Comparison of ENCODE assay signal across 8 mouse cellular contexts in genomic region chr19:6399285-6400095, GRCm38 (mm10). TPM values are rescaled to one million over a fixed set of nuclear protein-coding genes. Genes with fewer than 3 reads are reported as not detected.
DNase-seq lines count a peak whose midpoint lies in the region; ATAC-seq and TF ChIP-seq lines count a peak whose summit lies in the region.

Gene Rasgrp2 (plus strand): TSS chr19:6399340.

- DNase-seq in urinary bladder, adult 2 months (ENCODE audit: low spot score): no peak
- DNase-seq in urinary bladder, postnatal 10 days (ENCODE audit: low spot score): no peak
- peak; percentile 61 for DNase-seq in kidney, postnatal 0 days (ENCODE audit: low spot score)
- peak; percentile 88 to 90 for DNase-seq in lung, adult 18-20 months
- no peak for DNase-seq in c-Kit-positive CD71-positive TER-119-positive erythroid progenitor cells, embryonic 14.5 days (ENCODE audit: low spot score)

- peak within 1 kb of the TSS; percentile 33 for H3K27ac ChIP-seq in embryonic facial prominence, embryonic 13.5 days
- H3K27ac ChIP-seq in heart, embryonic 14.5 days (replicated peaks in 1 of 2; ENCODE audit: control insufficient read depth in 1 of 2, insufficient read depth in 1 of 2, low read depth in 2 of 2, low read length in 2 of 2): peak within 1 kb of the TSS; percentile 47 to 77
- peak within 1 kb of the TSS; percentile 52; the same call in 1 of the 2 replicates for H3K27ac ChIP-seq in kidney, postnatal 0 days
- H3K27ac ChIP-seq in neural tube, embryonic 13.5 days (replicated peaks): peak within 1 kb of the TSS; percentile 81

- no peaks in the 10 kb centered on the region for H3K9me3 ChIP-seq in embryonic facial prominence, embryonic 13.5 days
- no peaks in the 10 kb centered on the region for H3K9me3 ChIP-seq in heart, embryonic 14.5 days (ENCODE audit: control insufficient read depth, low read length)
- no peaks in the 10 kb centered on the region for H3K9me3 ChIP-seq in kidney, postnatal 0 days (replicated peaks; ENCODE audit: low read length)
- H3K9me3 ChIP-seq in neural tube, embryonic 13.5 days: no peaks in the 10 kb centered on the region

- H3K27me3 ChIP-seq in embryonic facial prominence, embryonic 13.5 days: peaks cover 68% of the 10 kb centered on the region
- H3K27me3 ChIP-seq in heart, embryonic 14.5 days (ENCODE audit: control insufficient read depth, insufficient read depth, low read length): peaks cover 5% of the 10 kb centered on the region; the same call in 1 of the 2 replicates
- no peaks in the 10 kb centered on the region for H3K27me3 ChIP-seq in kidney, postnatal 0 days (ENCODE audit: insufficient read depth, low read length)
- peaks cover 34% of the 10 kb centered on the region for H3K27me3 ChIP-seq in neural tube, embryonic 13.5 days

- H3K36me3 ChIP-seq in embryonic facial prominence, embryonic 13.5 days: no peaks in the 10 kb centered on the region
- H3K36me3 ChIP-seq in heart, embryonic 14.5 days (ENCODE audit: control insufficient read depth, insufficient read depth, low read length): peaks cover 24% of the 10 kb centered on the region
- no peaks in the 10 kb centered on the region for H3K36me3 ChIP-seq in kidney, postnatal 0 days (ENCODE audit: insufficient read depth, low read length)
- H3K36me3 ChIP-seq in neural tube, embryonic 13.5 days: no peaks in the 10 kb centered on the region

- H3K4me2 ChIP-seq in embryonic facial prominence, embryonic 13.5 days: peak within 1 kb of the TSS; percentile 99
- H3K4me2 ChIP-seq in heart, embryonic 14.5 days (ENCODE audit: low read length): peak within 1 kb of the TSS; percentile 100
- peak within 1 kb of the TSS; percentile 91 for H3K4me2 ChIP-seq in kidney, postnatal 0 days (ENCODE audit: low read length)
- H3K4me2 ChIP-seq in neural tube, embryonic 13.5 days: peak within 1 kb of the TSS; percentile 98

- peak within 1 kb of the TSS; percentile 75 for H3K9ac ChIP-seq in embryonic facial prominence, embryonic 13.5 days
- peak within 1 kb of the TSS; percentile 82 for H3K9ac ChIP-seq in heart, embryonic 14.5 days (ENCODE audit: low read length)
- peak within 1 kb of the TSS; percentile 67 for H3K9ac ChIP-seq in kidney, postnatal 0 days (ENCODE audit: low read depth, low read length)
- H3K9ac ChIP-seq in neural tube, embryonic 13.5 days: peak within 1 kb of the TSS; percentile 83

- H3K4me3 ChIP-seq in embryonic facial prominence, embryonic 13.5 days: peak within 1 kb of the TSS; percentile 64
- peak within 1 kb of the TSS; percentile 61 to 75 for H3K4me3 ChIP-seq in heart, embryonic 14.5 days (ENCODE audit: control insufficient read depth in 1 of 2, insufficient read depth in 1 of 2, low read depth in 1 of 2, low read length in 2 of 2)
- H3K4me3 ChIP-seq in kidney, postnatal 0 days (replicated peaks; ENCODE audit: low read depth, low read length): peak within 1 kb of the TSS; percentile 52
- peak within 1 kb of the TSS; percentile 63 for H3K4me3 ChIP-seq in neural tube, embryonic 13.5 days

- under 1% methylated on average over 79 of the region's 87 CpGs for WGBS in embryonic facial prominence, embryonic 13.5 days
- under 1% methylated on average over 76 of the region's 87 CpGs for WGBS in heart, embryonic 14.5 days
- WGBS in kidney, postnatal 0 days: 1% methylated on average over 70 of the region's 87 CpGs
- under 1% methylated on average over 66 of the region's 87 CpGs for WGBS in neural tube, embryonic 13.5 days

- peaks cover 49% of the 10 kb centered on the region for H3K4me1 ChIP-seq in embryonic facial prominence, embryonic 13.5 days
- H3K4me1 ChIP-seq in heart, embryonic 14.5 days (ENCODE audit: control insufficient read depth in 2 of 2, insufficient read depth in 2 of 2, low read length in 2 of 2): peaks cover 19 to 31% of the 10 kb centered on the region in 2 experiments; a peak in 3 of 4 replicates
- H3K4me1 ChIP-seq in kidney, postnatal 0 days (replicated peaks; ENCODE audit: insufficient read depth, low read length): peaks cover 32% of the 10 kb centered on the region
- H3K4me1 ChIP-seq in neural tube, embryonic 13.5 days (replicated peaks): peaks cover 49% of the 10 kb centered on the region

- ATAC-seq in embryonic facial prominence, embryonic 13.5 days (ENCODE audit: insufficient number of reproducible peaks, insufficient read depth, low FRiP score, low TSS enrichment, low read depth): no peak
- ATAC-seq in heart, embryonic 14.5 days (ENCODE audit: insufficient number of reproducible peaks, insufficient read depth, low FRiP score, low read depth): peak; percentile 13; the same call in 1 of the 2 replicates
- ATAC-seq in kidney, postnatal 0 days (replicated peaks; ENCODE audit: low FRiP score, low read depth): no peak
- peak; percentile 51 for ATAC-seq in neural tube, embryonic 13.5 days (ENCODE audit: low read depth)

- no peak for TF ChIP-seq CTCF in kidney, postnatal 0 days (IDR thresholded peaks at IDR 0.05; ENCODE audit: low read depth)

RNA-seq across cellular contexts. Expression of gene Rasgrp2, which starts in this region (rescaled TPM):
- polyA plus RNA-seq in urinary bladder, adult 2 months (2012; rRNA removed): 106 and 109 TPM in 2 replicates
- polyA plus RNA-seq in embryonic facial prominence, embryonic 13.5 days (2015; fragmentation: Nextera tagmentation; extraction: Ambion mirVana): 32.0 and 36.1 TPM in 2 replicates
- 44.8 and 48.9 TPM in 2 replicates for polyA plus RNA-seq in heart, embryonic 14.5 days (2014; fragmentation: Nextera tagmentation; extraction: Ambion mirVana)
- 97.5 and 116 TPM in 2 replicates for polyA plus RNA-seq in kidney, postnatal 0 days (2015; fragmentation: Nextera tagmentation; extraction: Ambion mirVana)
- polyA plus RNA-seq in neural tube, embryonic 13.5 days (2015; fragmentation: Nextera tagmentation; extraction: Ambion mirVana): 44.1 and 49.9 TPM in 2 replicates

Comparison
In these comparisons a context has a peak if more than half of its experiments do, and no peak if none do; other contexts are left out.
1. DNase-seq: peak in kidney, postnatal 0 days (single experiment) and lung, adult 18-20 months (2 of 2); none in urinary bladder, adult 2 months (single experiment), urinary bladder, postnatal 10 days (single experiment) and c-Kit-positive CD71-positive TER-119-positive erythroid progenitor cells, embryonic 14.5 days (single experiment).
2. ATAC-seq: peak in heart, embryonic 14.5 days (single experiment) and neural tube, embryonic 13.5 days (single experiment); none in embryonic facial prominence, embryonic 13.5 days (single experiment) and kidney, postnatal 0 days (single experiment).
3. Peak in every context shown above with its lines, with median percentiles within 50 percentile points of each other: H3K27ac ChIP-seq, H3K4me2 ChIP-seq, H3K4me3 ChIP-seq and H3K9ac ChIP-seq.